Mouse (Mus musculus) MEL (cell line): ENCODE measurements at regions not wholly inside any gene's neighbourhood (a gene's known extent, or its start where the extent isn't known, plus 50 kb on each side); places are given as distances from the start of the nearest gene placed in this dataset.

Experiments
- DNase-seq: peaks from one replicate; pipeline ENCODE4 v3.0.0; 2011; ENCODE audit warnings: low read depth, low spot score
- H3K27ac ChIP-seq: 2 replicates; pipeline ENCODE4 v1.5.1; 2012; ENCODE audit warnings: low read depth, mild to moderate bottlenecking, control low read depth, low read length, moderate library complexity; ENCODE audit not compliant: control insufficient read depth
- H3K27me3 ChIP-seq, 2 experiments: fragments of 150-350 bp in 1 of 2; sonication (generic) in 1 of 2; 2 replicates each; pipeline ENCODE4 v1.6.1; 2012; ENCODE audit warnings: low read length in 2 of 2, mild to moderate bottlenecking in 2 of 2, improper control_type of control experiment in 1 of 2, moderate library complexity in 1 of 2; ENCODE audit not compliant: insufficient read depth in 2 of 2, control insufficient read depth in 1 of 2
- H3K36me3 ChIP-seq, 2 experiments: 2 replicates each; pipeline ENCODE4 v1.6.1; 2012 to 2014; ENCODE audit warnings: low read length in 2 of 2, improper control_type of control experiment in 1 of 2, inconsistent platforms in 1 of 2, mild to moderate bottlenecking in 1 of 2; ENCODE audit not compliant: insufficient read depth in 2 of 2, control insufficient read depth in 1 of 2
- H3K4me1 ChIP-seq, 2 experiments: fragments of 150-350 bp in 1 of 2; sonication (generic) in 1 of 2; 2 replicates each; pipeline ENCODE4 v1.6.1; 2012; ENCODE audit warnings: low read length in 2 of 2, improper control_type of control experiment in 1 of 2, mild to moderate bottlenecking in 1 of 2; ENCODE audit not compliant: insufficient read depth in 2 of 2, control insufficient read depth in 1 of 2
- H3K4me3 ChIP-seq, 2 experiments: fragments of 150-350 bp in 1 of 2; sonication (generic) in 1 of 2; 2 replicates each; pipeline ENCODE4 v1.5.1; 2012; ENCODE audit warnings: low read depth in 2 of 2, low read length in 2 of 2, mild to moderate bottlenecking in 2 of 2, moderate library complexity in 2 of 2, control low read depth in 1 of 2, improper control_type of control experiment in 1 of 2; ENCODE audit not compliant: control insufficient read depth in 1 of 2, insufficient read depth in 1 of 2
- H3K79me2 ChIP-seq: 2 replicates; pipeline ENCODE4 v1.6.1; 2012; ENCODE audit warnings: mild to moderate bottlenecking, low read length, moderate library complexity; ENCODE audit not compliant: control insufficient read depth, poor library complexity, insufficient read depth
- H3K9ac ChIP-seq: 2 replicates; pipeline ENCODE4 v1.6.1; 2012; ENCODE audit warnings: low read depth, mild to moderate bottlenecking, control low read depth, low read length, moderate library complexity; ENCODE audit not compliant: control insufficient read depth, poor library complexity, severe bottlenecking
- H3K9me3 ChIP-seq: fragments of 150-350 bp; sonication (generic); replicated peaks from 2 replicates; pipeline ENCODE4 v1.6.1; 2012; ENCODE audit warnings: mild to moderate bottlenecking, low read length, improper control_type of control experiment, moderate library complexity; ENCODE audit not compliant: insufficient read depth
- ELF1 ChIP-seq: IDR thresholded peaks from 2 replicates; pipeline ENCODE4 v1.6.1; 2014; ENCODE audit warnings: low read depth, mild to moderate bottlenecking, inconsistent platforms, low read length, improper control_type of control experiment, moderate library complexity
- ETS1 ChIP-seq: IDR thresholded peaks from 2 replicates; pipeline ENCODE4 v1.6.1; 2012; ENCODE audit warnings: low read depth, mild to moderate bottlenecking, inconsistent platforms, low read length, improper control_type of control experiment, moderate library complexity
- JUND ChIP-seq: IDR thresholded peaks from 2 replicates; pipeline ENCODE4 v1.6.1; 2011; ENCODE audit warnings: low read depth, mild to moderate bottlenecking, improper control_type of control experiment, low read length
- MXI1 ChIP-seq: IDR thresholded peaks from 2 replicates; pipeline ENCODE4 v1.6.1; 2011; ENCODE audit warnings: mild to moderate bottlenecking, low read depth, low read length, improper control_type of control experiment
- MYC ChIP-seq: IDR thresholded peaks from 2 replicates; pipeline ENCODE4 v1.6.1; 2011; ENCODE audit warnings: low read depth, mild to moderate bottlenecking, low read length, improper control_type of control experiment, moderate library complexity
- POLR2AphosphoS5 ChIP-seq: IDR thresholded peaks from 2 replicates; pipeline ENCODE4 v1.6.1; 2012; ENCODE audit warnings: low read depth, borderline replicate concordance, mild to moderate bottlenecking, inconsistent platforms, low read length, moderate library complexity, mixed read lengths
- RCOR1 ChIP-seq: IDR thresholded peaks from 2 replicates; pipeline ENCODE4 v1.6.1; 2012; ENCODE audit warnings: low read depth, mild to moderate bottlenecking, inconsistent platforms, low read length, improper control_type of control experiment

DNA sequence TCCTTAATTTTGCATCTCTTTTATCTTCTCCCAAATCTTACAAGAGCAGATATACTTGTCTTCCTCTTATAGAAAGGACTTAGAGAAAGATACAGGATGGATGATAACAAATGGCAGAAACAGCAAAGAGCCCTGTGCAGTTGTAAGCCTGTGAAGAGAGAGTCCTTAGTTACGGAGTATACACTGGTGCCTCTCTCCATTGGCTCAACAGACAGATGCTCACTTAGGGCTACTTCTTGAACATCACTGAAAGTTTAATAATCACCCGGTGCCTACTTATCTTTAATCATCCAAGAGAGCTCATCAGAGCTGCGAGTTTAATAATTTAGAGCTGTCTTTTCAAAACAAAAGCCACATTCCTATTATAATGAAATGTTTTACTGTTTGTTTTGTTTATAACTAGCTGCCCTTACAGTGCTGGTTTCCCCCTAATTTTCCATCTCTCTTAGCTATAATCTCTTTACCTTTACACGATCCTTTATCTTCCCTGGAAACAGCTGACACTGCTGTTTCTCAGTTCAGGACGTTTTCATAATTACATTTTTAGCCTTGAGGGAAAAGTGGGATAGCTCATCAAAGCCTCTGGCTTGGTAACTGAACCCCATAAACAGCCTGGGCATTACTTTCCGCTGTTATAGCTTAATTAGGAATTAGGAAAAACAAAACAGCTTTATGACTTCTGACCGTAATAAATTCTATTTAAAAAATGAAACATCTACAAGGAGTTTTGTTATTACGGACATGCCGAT, 83.8 kb upstream of the Zfp42 start:
- H3K79me2 ChIP-seq: no peaks in the 10 kb centered on the region
- no peak overlapping the region for H3K4me3 ChIP-seq
- H3K36me3 ChIP-seq: no peaks in the 10 kb centered on the region
- no peak for DNase-seq
- no peak overlapping the region for H3K9ac ChIP-seq
- TF ChIP-seq MYC (no peak), MXI1 (no peak), ELF1 (no peak), RCOR1 (no peak), POLR2AphosphoS5 (no peak), JUND (no peak), ETS1 (no peak)
- H3K9me3 ChIP-seq: no peaks in the 10 kb centered on the region
- H3K4me1 ChIP-seq: no peaks in the 10 kb centered on the region
- H3K27ac ChIP-seq: no peak overlapping the region
- no peaks in the 10 kb centered on the region for H3K27me3 ChIP-seq
